Mouse (Mus musculus) spleen, adult 2 months (tissue): ENCODE results near the gene Lrrc38. TPM values are rescaled to one million over a fixed set of nuclear protein-coding genes. Genes with fewer than 3 reads are reported as not detected.

Experiments used
- DNase-seq, 2 experiments: peaks; one replicate each; pipeline versions ENCODE4 v3.0.0 to v3.0.0-alpha.2; 2012 to 2021; ENCODE audit warnings: low spot score in 2 of 2, low read depth in 1 of 2
- H3K27ac ChIP-seq: fragments of 200-500 bp; 2 replicates; pipeline ENCODE4 v1.5.1; 2012; ENCODE audit warnings: low read length, inconsistent platforms; ENCODE audit not compliant: insufficient read depth
- H3K27me3 ChIP-seq: fragments of 200-500 bp; 2 replicates; pipeline ENCODE4 v1.6.1; 2012; ENCODE audit warnings: mild to moderate bottlenecking, moderate library complexity, low read length, inconsistent platforms; ENCODE audit not compliant: control insufficient read depth, insufficient read depth
- H3K36me3 ChIP-seq: fragments of 200-500 bp; 2 replicates; pipeline ENCODE4 v1.6.1; 2012; ENCODE audit warnings: mild to moderate bottlenecking, low read length, inconsistent platforms; ENCODE audit not compliant: control insufficient read depth, insufficient read depth
- H3K4me1 ChIP-seq: fragments of 200-500 bp; 2 replicates; pipeline ENCODE4 v1.6.1; 2011; ENCODE audit warnings: inconsistent platforms; ENCODE audit not compliant: control insufficient read depth, insufficient read depth, insufficient read length
- H3K4me3 ChIP-seq: fragments of 200-500 bp; 2 replicates; pipeline ENCODE4 v1.5.1; 2011; ENCODE audit warnings: mild to moderate bottlenecking, inconsistent platforms; ENCODE audit not compliant: insufficient read depth, insufficient read length; ENCODE audit errors: extremely low read depth
- CTCF ChIP-seq: fragments of 200-500 bp; IDR thresholded peaks from 2 replicates; pipeline ENCODE4 v1.5.1; 2011; ENCODE audit warnings: mild to moderate bottlenecking, inconsistent platforms; ENCODE audit not compliant: insufficient read depth, insufficient read length, insufficient replicate concordance; ENCODE audit errors: extremely low read depth
- POLR2A ChIP-seq: fragments of 200-500 bp; IDR thresholded peaks from 2 replicates; pipeline ENCODE4 v1.6.1; 2011; ENCODE audit warnings: low read depth, low read length, inconsistent platforms
- WGBS: fragments of 180-500 bp; shearing (Covaris S2); methylation state at CpG from one replicate; pipeline ENCODE4 v1.1.7; 2018; 5-methylcytosine and 5-hydroxymethylcytosine counted together
- polyA plus RNA-seq: library from polyadenylated mRNA; depleted of rRNA; stranded (reverse); fragments of >200 nt; gene quantifications from 2 replicates; pipeline ENCODE4 v1.2.3, GENCODE M21; 2012; rRNA removed

Gene Lrrc38
- polyA plus RNA-seq = not detected in 2 replicates

GRCm38 (mm10) chr4:143349484-143349906, at the start of gene Lrrc38:
TSS of gene Lrrc38 (plus strand) at chr4:143349757.
- no peaks in the 10 kb centered on the region for H3K4me1 ChIP-seq
- DNase-seq = no peak
- H3K36me3 ChIP-seq = no peaks in the 10 kb centered on the region
- TF ChIP-seq CTCF = no peak
- no peak for TF ChIP-seq POLR2A
- WGBS = 3% methylated on average over 19 of the region's 19 CpGs
- H3K27ac ChIP-seq = no peak within 1 kb of the TSS
- no peaks in the 10 kb centered on the region for H3K27me3 ChIP-seq
- H3K4me3 ChIP-seq = no peak within 1 kb of the TSS

- DNase-seq = no peak
- no peaks in the 10 kb centered on the region for H3K4me1 ChIP-seq
- WGBS = 31% methylated on average over 12 of the region's 12 CpGs
- H3K27me3 ChIP-seq = peaks cover 1% of the 10 kb centered on the region; the same call in 1 of the 2 replicates
- H3K4me3 ChIP-seq = no peak overlapping the region
- H3K27ac ChIP-seq = no peak overlapping the region
- H3K36me3 ChIP-seq = no peaks in the 10 kb centered on the region
- no peak for TF ChIP-seq POLR2A
- no peak for TF ChIP-seq CTCF
Measured at GRCm38 (mm10) chr4:143300113-143300688, 49.4 kb upstream of the Lrrc38 start.

GRCm38 (mm10) chr4:143301042-143301441, 48.5 kb upstream of the Lrrc38 start:
- Histone ChIP-seq H3K4me1 (no peaks in the 10 kb centered on the region), H3K36me3 (no peaks in the 10 kb centered on the region), H3K27me3 (peaks cover 1% of the 10 kb centered on the region; the same call in 1 of the 2 replicates), H3K27ac (no peak overlapping the region), H3K4me3 (no peak overlapping the region)
- 64% methylated on average over 5 of the region's 5 CpGs for WGBS
- DNase-seq = no peak
- no peak for TF ChIP-seq CTCF
- TF ChIP-seq POLR2A = no peak

- H3K36me3 ChIP-seq = no peaks in the 10 kb centered on the region
- no peak for DNase-seq
- no peak overlapping the region for H3K4me3 ChIP-seq
- H3K27ac ChIP-seq = no peak overlapping the region
- H3K4me1 ChIP-seq = no peaks in the 10 kb centered on the region
- TF ChIP-seq CTCF (no peak), POLR2A (no peak)
- 65% methylated on average over 4 of the region's 4 CpGs for WGBS
- H3K27me3 ChIP-seq = peaks cover 1% of the 10 kb centered on the region; the same call in 1 of the 2 replicates
Measured at GRCm38 (mm10) chr4:143301875-143302274, 47.7 kb upstream of the Lrrc38 start.

GRCm38 (mm10) chr4:143302279-143302890, 47.2 kb upstream of the Lrrc38 start:
- 63% methylated on average over 11 of the region's 11 CpGs for WGBS
- peaks cover 1% of the 10 kb centered on the region; the same call in 1 of the 2 replicates for H3K27me3 ChIP-seq
- no peaks in the 10 kb centered on the region for H3K4me1 ChIP-seq
- H3K4me3 ChIP-seq = no peak overlapping the region
- no peaks in the 10 kb centered on the region for H3K36me3 ChIP-seq
- TF ChIP-seq POLR2A (no peak), CTCF (no peak)
- no peak overlapping the region for H3K27ac ChIP-seq
- DNase-seq = no peak

- no peak for TF ChIP-seq CTCF
- no peak for TF ChIP-seq POLR2A
- H3K4me3 ChIP-seq = no peak overlapping the region
- H3K36me3 ChIP-seq = no peaks in the 10 kb centered on the region
- WGBS = 85% methylated on average over 4 of the region's 4 CpGs
- no peak for DNase-seq
- no peak overlapping the region for H3K27ac ChIP-seq
- H3K4me1 ChIP-seq = no peaks in the 10 kb centered on the region
- H3K27me3 ChIP-seq = no peaks in the 10 kb centered on the region
Measured at GRCm38 (mm10) chr4:143305031-143305430, 44.5 kb upstream of the Lrrc38 start.

- TF ChIP-seq POLR2A = no peak
- TF ChIP-seq CTCF = no peak
- no peaks in the 10 kb centered on the region for H3K36me3 ChIP-seq
- no peak for DNase-seq
- 63% methylated on average over 5 of the region's 5 CpGs for WGBS
- no peak overlapping the region for H3K27ac ChIP-seq
- H3K4me1 ChIP-seq = no peaks in the 10 kb centered on the region
- H3K27me3 ChIP-seq = no peaks in the 10 kb centered on the region
- H3K4me3 ChIP-seq = no peak overlapping the region
Measured at GRCm38 (mm10) chr4:143305987-143306772, 43.4 kb upstream of the Lrrc38 start.
